Mouse (Mus musculus): ENCODE measurements around the gene Nxnl1.

Nxnl1 gene

DNA sequence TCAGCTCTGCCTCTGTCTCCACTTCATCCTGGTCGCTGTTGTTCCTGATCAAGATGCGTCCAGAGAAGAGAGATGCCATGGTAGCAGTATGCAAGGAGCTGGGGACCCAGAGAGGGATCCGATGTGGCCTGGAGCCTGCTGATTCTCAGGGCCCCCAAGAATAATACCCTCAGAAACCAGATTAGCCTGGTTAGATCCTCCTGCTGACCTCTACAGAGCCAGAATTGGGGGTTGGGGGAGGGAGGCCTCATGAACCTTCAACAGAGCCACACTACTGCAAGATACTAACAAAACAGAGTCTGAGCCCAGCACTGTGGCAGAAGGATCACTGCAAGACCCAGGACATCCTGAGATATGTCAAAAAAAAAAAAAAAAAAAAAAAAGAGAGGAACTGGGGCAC is at the start of gene Nxnl1:
TSS of gene Nxnl1 (minus strand) at position 101 of the 400 bp plus-strand sequence.
- no peak for DNase-seq

DNA sequence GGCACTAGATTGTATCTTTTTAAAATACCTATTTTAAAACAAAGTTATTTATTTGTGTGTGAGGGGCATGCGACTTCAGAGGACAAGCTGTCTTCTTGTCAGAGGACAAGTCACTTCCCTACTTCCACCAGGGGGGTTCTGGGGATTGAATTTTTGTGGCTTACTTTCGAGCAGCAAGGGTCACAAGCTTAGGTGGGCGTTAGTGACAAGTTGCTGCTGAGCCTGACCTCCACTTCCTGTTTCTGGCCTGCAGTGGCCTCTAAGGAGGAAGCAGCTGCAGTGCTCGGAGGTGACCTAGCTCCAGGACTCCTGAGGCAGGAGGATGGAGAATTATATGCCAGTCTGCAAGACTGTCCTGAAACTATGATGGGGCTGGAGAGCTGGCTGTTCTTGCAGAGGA is 47.0 kb upstream of the Nxnl1 start:
- DNase-seq = no peak

DNA sequence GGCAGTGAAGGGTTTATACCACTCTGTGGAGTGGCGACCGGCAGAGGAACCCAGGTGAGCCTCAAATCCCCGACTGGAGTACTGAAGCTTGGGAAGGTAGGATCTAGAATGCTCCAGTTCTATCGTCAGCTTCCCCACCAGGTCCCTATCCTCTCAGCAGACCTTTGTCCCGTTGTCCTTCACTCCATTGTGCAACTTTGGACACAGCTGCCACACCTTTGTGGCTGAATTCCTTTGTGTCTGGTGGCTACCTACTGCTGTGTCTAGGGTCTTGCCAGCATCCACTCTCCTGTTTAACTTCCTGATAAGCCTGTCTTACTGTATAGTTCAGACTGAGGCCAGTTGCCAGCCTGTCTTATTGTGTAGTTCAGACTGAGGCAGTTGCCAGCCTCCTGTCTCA is 45.7 kb upstream of the Nxnl1 start:
- DNase-seq = no peak

DNA sequence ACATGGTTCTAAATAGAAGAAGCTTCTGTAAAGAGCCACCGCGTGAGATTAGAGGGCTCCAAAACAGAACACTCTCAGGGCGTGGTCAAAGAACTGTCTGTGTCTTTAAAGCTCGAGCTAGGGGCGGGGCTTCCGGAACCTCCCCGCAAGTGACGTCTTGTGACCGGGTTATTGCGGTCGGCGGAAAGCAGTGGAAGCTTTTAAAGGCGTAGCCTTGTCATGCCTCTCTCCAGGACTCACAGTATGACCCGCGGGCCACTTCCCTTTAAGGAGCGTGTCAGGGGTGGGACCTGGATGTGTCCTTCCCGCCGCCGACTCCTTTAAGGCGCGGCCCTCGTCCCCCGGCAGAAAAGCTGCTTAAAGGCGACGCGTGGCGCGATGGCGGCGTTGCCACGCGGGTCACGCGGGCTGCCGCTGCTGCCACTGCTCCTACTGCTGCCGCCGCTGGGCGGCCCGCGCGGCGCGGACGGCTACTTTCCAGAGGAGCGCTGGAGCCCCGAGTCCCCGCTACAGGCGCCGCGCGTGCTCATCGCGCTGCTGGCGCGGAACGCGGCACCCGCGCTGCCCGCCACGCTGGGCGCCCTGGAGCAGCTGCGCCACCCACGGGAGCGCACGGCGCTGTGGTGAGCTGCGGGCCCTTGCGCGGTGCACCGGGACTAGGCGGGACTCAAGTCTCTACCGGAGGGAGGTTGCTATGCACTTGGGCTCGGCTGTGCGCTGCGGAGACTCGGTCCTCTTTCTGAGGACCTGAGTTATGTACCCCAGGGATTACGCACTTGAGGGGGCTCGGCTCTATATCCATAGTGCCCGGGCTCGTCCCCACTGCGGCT is 44.6 kb upstream of the Nxnl1 start, which contains the start of gene Colgalt1:
TSS of gene Colgalt1 (plus strand) at position 177 of the 830 bp plus-strand sequence.
- DNase-seq = peak; percentile 100

DNA sequence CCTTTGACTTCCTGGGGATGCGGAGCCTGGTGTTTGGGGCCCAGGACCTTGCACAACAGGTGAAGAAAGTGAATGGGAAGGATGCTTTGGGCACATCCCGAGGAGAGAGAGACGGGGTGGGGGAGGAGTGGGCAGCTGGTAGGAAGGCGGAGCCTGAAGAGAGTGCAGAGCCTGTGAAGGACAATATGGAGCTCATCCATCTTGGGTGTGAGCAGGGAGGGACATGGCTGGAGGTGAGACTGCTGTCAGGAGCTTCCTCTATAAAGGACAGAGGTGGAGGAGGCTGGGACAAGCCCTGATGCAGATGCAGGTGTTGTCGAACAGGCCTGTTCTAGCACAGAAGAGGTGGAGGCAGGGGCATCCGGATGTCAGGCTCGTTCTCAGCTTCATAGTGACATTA is 37.6 kb upstream of the Nxnl1 start:
- no peak for DNase-seq

DNA sequence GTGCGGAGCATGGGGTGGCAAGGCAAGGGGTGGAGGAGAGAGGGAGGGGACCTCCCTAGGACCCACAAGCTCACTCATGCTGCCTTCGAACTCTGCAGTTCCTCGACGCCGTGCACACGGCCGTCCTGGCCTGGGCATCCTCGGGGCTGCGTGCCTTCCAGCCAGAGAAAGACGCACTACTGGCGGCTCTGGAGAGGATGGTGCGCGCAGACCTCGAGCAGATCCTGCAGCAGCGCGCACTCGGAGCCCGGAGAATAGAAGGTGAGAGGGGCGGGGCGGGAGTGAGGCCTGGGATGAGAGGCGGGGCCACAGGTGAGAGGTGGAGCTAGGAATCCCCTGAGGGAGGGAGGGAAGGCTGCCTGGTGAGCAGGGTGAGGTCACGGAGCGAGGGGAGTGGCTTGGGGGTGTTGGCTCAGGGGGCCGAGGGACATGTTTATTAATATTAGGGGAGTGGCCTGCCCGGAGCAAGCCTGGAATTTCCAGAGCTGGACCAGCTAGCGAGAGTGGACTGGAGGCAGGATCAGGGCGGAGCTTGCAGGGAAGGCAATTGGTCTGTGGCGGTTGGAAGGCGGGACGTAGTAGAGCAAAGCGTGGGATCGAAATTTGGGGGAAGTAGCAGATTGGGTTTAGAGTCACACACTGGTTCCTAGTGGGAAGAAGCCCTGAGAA is 36.4 kb upstream of the Nxnl1 start:
- DNase-seq = peak; percentile 79

DNA sequence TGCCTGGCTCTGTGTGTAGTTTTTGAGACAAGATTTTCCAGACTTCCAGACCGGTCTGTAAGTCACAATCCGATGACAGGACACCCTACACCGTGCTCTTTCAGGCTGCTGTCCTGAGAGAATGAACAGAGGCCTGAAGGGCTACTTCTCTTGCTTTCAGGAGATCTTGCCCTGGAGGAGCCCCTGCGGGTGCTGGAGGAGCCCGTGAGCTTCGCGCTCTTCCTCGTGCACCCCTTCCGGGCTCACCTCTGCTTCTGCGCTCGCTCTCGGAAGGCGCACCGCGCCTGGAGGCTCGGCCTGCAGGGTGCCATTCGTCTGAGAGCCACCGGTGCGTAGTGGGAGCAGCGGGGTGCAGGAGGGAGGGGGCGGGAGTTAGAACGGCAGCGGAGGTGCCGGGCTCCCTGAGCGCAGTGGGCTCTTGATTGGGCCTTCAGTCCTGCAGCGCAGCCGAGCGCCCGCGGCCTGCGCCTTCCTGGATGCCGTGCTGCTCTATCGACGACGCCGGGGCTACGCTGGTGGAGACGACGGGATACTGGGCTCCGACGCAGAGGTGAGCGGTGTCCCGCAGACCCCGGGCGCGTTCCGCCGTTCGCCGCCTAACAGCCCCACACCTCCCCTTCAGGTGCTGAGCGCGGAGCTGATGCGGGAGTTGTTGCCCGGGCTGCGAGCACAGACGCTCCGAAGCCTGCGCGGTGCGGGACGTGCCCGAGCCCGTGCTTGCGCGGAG is 35.7 kb upstream of the Nxnl1 start:
- DNase-seq = peak; percentile 43

DNA sequence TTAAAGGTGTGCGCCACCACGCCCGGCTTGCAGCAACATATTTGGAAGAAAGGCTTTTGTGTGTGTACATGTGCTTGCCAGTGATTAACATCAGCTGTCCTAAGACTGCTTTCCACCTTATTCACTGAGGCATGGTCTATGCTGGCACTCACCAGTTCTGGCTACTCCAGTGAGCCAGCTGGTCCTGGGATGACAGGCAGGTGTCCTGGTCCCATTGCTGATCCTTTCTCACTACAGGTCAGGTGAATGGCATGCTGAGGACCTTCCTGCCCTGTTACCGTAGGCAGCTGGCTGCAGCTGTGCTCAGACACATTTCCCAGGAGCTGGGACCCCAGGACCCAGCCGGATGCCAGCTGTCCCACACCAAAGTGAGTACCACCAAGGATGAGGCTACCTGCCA is 32.4 kb upstream of the Nxnl1 start:
- DNase-seq = no peak

DNA sequence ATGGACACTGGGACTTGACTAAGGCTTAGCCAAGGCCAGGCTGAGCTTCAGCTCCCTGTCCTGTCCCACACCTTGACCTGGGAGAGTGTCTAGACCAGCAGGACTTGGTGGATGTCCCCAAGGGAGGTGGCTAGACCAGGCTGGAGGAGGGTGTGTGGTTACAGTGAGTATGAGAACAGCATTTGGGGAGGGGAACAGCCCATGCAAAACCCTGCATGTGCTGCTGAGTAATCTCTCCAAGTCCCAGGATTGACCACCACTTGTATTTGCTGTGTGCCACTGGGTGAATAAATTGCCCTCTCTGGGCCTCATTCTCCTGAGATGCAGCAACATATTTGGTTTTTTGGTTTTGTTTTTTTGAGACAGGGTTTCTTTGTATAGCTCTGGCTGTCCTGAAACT is 32.0 kb upstream of the Nxnl1 start:
- no peak for DNase-seq

DNA sequence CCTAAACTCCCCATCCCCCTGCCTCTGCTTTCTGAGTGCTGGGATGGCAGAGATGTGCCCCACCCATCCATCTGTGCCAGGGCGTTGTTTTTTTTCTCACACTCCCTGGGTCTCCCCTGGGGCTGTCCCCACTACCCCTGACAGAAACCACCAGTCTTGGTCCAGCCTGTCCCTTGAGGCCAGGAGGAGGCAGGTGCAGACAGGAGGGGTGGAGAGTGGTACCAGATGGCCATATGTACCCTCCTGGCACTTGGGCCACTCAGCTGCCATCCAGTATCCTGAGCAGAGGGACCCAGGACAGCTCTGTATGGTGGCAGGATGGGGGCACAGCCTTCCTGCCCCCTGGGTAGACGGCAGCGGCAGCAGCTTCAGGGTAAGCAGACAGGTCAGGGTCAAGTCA is 31.1 kb upstream of the Nxnl1 start, which contains the start of gene Fam129c:
TSS of gene Fam129c (plus strand) at position 198 of the 400 bp plus-strand sequence.
- no peak for DNase-seq

DNA sequence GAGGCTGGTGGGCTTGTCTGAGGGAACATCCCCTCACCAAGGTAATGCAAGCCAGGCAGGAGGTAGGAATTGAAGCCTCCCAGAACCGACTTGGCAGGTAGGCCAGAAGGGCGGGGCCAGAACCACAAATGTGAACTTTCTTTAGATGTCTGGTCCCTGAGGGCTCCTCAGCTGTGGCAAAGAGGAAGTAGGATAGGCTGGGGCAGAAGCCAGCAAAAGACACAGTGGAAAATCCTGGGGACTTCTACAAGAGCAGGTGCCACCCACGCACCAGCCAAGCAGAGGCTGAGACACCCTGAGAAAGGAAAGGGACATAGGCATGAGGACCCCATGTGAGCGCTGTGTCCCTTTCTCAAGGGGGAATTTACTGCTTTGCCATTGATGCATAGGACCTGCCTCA is 30.4 kb upstream of the Nxnl1 start:
- DNase-seq = no peak

DNA sequence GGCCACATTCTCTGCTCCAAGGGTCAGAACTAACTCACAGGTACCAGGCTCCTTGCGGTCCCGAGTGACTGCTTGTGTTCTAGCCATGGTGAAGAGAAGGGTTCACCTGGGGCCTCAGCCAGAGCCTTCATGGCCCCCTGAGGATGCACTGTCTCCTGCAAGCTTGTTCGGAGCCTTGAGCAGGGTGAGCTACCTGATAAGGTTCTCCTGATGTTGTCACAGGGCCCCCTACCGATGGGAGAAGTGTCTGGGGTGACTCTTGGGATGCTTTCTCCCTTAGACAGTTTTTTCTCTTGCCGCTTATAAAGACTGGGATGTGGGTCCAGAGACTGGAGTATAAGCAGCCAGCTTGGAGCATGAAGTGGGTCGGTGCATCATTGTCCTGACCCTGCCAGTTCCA is 30.0 kb upstream of the Nxnl1 start:
- no peak for DNase-seq

DNA sequence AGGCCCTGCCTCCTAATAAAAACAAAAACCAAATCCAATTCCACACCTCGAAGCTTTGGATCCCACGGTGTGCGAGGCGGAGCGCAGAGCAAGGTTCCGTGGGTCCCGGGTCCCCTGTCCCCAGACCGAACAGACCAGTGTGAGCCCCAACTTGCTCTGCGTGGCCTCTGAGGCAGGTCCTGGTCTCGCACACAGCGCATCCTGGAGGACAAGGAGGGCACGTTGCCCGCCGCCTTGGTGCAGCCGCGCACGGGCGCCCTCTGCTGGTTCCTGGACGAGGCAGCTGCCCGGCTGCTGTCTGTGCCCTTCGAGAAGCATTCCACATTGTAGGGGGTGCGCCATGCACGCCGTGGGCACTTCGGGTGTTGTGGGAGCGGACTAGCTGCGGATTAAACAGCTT is 29.5 kb upstream of the Nxnl1 start:
- DNase-seq = peak; percentile 90

DNA sequence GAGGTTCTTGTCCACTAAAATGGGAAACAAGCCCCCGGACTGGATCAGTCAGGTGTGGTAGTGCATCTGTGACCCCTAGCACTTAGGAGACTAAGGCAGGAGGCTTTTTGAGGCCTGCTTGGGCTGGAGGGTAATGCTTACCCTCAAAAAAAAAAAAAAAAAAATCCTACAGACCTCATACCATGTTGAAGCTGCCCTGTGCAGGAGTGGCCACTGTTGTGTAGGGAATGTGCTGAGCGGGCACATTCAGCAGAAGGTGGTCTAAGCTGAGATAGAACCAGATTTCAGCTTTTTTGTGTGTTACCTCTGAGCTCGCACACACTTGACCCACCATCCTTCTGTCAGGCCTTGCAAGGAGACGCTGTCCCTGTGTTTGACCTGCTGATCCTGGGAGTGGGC is 27.9 kb upstream of the Nxnl1 start:
- DNase-seq = no peak

DNA sequence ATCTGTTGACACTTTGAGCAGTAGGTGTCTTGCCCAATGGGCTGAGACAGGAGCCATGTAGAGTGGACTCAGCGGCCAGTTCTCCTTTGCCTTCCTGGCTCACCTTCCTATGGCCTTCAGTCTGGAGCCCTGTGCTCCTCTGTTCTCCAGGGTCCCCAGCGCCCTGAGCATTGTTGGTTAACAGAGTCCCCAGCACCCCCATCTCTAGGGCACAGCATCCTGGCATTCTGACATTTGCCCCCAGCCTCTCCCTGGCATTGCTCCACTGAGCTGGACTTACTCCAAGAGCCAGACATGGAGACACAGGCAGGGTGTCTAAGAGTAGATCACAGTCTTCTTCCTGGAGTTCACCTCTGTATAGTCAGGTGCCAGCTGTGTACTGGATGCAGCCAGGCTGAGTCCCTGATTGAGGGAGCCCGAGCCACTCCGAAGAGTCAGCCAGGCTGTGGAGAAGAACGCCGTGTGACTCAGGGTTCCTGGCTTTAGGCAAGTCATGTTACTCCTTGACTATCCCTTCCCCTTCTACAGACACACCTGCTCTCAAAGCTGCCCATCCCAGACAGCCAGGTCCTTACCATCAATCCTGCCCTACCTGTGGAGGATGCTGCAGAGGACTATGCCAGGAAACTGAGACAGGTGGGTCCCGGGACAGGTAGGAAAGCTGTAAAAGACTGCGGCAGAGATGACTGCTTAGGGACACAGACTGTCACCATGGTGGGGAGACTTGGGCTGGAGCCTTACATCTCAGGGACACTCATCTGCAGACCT is 27.3 kb upstream of the Nxnl1 start:
- DNase-seq = no peak

DNA sequence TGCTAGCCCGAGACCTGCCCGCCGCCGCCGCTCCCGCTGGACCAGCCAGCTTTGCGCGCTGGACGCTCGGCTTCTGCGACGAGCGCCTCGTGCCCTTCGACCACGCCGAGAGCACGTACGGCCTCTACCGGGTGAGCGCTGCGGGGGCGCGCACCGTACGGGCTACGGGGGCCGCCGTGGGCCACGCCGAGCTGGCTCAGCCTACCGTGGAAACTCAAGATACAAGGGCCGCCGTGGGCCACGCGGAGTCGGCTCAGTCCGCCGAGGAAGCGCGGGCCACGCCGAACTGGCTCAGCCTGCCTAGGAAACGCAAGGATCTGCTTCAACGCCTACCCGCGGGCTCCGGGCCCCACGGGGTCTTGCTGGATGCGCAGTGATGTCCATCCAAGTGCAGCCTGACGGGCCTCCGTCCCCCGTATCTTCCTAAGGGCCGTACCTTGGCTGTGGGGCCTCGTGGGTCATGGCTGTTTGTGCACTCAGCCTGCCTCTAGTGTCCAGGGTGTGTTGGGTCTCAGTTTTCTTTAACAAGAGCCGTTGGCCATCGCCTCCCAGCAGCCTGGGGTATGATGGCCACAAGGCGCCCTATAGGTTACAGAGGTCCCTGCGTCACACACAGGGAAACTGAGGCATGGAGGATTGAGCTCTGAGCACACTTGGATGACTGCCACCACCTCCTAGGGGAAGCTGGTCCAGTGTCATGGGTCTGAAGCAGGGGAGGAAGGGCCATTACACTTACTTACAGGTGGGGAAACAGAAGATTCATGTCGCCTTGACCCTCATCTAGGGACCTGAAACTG is 26.2 kb upstream of the Nxnl1 start:
- DNase-seq = no peak

DNA sequence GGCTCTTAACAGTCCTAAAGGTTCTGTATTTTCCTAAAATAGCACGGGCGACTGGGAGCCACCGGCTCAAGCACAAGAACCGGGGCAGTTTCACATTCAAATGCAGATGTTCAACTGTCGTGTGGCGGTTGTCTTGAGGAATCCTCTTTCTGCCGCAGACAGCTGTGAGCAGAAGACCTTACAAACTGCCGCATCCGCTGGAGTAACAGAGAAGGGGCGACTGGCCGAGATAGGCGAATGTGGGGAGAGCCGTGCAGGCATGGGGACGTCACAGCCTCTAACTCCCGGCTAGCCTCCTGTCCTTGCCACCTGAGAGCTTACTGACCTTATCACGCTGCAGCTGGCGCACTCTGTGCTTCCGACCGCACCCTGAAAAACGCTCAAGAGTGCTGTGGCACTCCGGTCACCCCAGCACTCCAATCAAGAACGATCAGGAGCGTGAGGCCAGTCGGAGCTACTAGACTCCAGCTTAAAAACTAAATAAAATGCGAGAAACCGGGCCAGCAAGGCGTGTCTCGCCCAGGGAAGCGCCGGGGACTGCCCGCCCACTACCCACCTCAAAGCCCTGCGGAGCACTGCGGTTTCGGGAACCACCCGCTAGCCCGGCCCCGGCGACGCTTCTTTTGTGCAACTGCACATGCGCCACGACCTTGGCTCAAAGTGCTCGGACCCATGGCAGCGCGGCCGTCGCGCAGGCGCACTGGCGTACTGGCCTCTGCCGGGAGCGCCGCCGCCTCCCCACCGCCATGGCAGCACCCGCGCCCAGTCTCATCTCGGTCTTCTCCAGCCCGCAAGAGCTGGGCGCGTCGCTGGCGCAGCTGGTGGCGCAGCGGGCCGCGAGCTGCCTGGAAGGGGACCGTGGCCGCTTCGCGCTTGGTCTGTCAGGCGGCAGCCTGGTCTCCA is 25.3 kb upstream of the Nxnl1 start, which contains the start of gene Pgls:
TSS of gene Pgls (plus strand) at position 706 of the 903 bp plus-strand sequence.
- peak; percentile 97 for DNase-seq

DNA sequence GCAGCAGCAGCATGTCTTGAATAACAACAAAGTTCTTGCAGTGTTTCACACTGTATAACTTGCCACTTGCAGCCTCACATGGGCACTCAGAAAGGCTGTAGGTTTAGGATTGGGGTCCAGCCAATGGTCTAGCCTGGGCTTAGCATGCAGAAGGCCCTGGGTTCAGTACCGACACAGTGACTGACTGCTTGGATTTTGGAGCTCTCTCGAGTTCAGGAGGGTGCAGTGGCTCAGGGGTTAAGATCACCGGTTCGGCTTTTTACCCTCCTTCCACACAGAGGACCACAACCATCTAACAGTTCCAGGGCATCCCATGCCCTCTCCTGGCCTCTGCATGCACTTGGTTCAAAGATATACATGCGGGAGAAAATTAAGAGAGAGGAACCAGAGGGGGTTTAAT is 24.6 kb upstream of the Nxnl1 start:
- DNase-seq = no peak

DNA sequence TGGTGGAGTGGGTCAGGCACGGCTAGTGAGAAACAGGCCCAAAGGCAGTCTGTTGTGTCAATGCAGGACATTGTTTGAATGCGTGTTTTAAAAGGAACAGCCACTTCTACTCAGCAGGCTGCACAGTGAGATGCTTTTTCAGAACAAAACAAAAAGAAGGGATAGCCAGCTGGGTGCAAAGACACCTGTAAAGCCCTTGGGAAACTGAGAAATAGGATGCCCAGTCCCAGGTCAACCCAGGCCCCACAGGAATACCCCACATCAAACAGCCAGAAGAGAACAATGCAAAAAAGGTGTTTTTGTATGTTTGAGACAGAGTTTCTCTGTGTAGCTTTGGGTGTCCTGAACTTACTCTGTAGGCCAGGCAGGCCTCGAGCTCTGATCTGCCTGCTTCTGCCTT is 22.4 kb upstream of the Nxnl1 start:
- DNase-seq = no peak

DNA sequence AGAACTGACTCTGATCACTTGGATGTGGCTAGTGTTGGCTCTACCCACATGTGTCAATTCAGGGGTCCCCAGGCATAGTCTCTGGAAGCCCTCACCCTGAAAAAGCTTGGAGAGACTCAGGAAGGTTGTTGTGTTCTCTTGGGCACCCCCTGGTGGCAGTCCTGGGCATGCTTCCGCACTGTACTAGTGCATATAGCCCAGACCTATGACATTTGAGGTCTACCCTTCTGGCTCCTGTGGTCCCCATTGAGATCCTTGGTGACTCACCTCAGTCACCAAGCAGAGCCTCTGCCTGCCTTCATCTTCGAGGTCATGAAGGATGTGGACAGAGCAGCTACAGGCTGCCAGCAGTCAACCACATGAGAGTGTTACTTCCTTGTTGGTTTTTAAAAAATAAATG is 20.5 kb upstream of the Nxnl1 start:
- peak; percentile 68 for DNase-seq

DNA sequence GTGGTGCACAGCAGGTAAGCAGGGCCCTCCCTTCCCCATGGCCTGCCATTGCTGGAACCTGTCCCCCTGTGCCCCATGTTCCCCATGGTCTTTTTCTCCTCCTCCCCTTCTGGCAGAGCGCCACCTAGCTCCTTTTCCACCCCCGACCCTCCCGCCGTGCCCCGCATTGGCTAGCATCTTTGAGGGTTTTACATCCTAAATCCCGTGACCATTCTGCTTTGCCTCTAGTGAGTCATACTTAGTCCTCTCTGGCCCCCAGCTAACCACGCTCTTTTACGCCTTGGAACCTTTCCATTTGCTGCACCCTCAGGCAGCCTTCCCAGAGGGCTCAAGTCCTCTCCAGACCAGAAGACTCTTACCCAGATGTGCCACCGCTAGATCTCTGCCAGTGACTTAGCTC is 13.8 kb upstream of the Nxnl1 start:
- no peak for DNase-seq

Data from retina, postnatal 1 day (tissue).